Mouse (Mus musculus): Measurements from ENCODE around the gene Acsf2.

DNA sequence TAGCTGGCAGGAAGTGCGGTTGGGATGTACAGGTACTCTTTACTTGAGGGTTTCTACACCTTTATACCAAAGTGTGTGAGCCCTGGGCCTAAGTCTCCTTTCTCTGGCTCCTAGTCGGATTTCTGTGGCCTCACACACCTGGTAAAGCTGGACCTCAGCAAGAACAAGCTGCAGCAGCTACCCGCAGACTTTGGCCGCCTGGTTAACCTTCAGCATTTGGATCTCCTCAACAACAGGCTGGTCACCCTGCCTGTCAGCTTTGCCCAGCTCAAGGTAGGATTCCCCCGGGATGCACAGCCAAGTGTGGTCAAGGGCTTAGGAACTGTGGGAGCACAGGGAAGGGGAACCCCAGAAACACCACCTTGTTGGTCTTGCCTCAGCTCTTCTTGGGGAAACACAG, 32.8 kb upstream of the Acsf2 start:
- TF ChIP-seq CTCF (IDR thresholded peaks at IDR 0.05; ENCODE audit: extremely low read depth, insufficient read depth, low read length) (no peak), POLR2A (IDR thresholded peaks at IDR 0.05; ENCODE audit: extremely low read depth, insufficient read depth, low read length) (no peak)

All from cortical plate, adult 2 months (tissue).